In genomic region chr10:5449944-5450343, GRCm38 (mm10) we compare ENCODE assay signal across 14 mouse cellular contexts.
"Had no signal": no experiment of that assay in that cellular context is flagged by ENCODE, and none has a peak within 500 bp of the region (broad histone marks: within the 10 kb centered on the region; RNA-seq: fewer than 3 reads in every experiment).

No protein-coding gene starts in this region.

- H3K4me3 ChIP-seq: limb, embryonic 15.5 days; liver, embryonic 12.5 days; megakaryocyte, embryonic 14.5 days; midbrain, embryonic 15.5 days had no signal

- H3K36me3 ChIP-seq: limb, embryonic 15.5 days; liver, embryonic 12.5 days; midbrain, embryonic 15.5 days had no signal

- H3K9me3 ChIP-seq: limb, embryonic 15.5 days; liver, embryonic 12.5 days; megakaryocyte, embryonic 14.5 days; midbrain, embryonic 15.5 days had no signal

- ATAC-seq: hindbrain, postnatal 0 days; liver, embryonic 12.5 days; midbrain, embryonic 15.5 days had no signal

- H3K27me3 ChIP-seq: limb, embryonic 15.5 days; liver, embryonic 12.5 days; megakaryocyte, embryonic 14.5 days; midbrain, embryonic 15.5 days had no signal

- H3K27ac ChIP-seq: hindbrain, postnatal 0 days; limb, embryonic 15.5 days; liver, embryonic 12.5 days; macrophage; midbrain, embryonic 15.5 days had no signal

- DNase-seq: kidney, adult 18-20 months; kidney, postnatal 14 days; layer of hippocampus, adult 9-11 months; layer of hippocampus, postnatal 36 days; lung, embryonic 14.5 days; lung, postnatal 14 days; thymus, postnatal 36 days had no signal

- H3K4me1 ChIP-seq: limb, embryonic 15.5 days; liver, embryonic 12.5 days; midbrain, embryonic 15.5 days had no signal

- H3K9ac ChIP-seq: limb, embryonic 15.5 days; liver, embryonic 12.5 days; lung, embryonic 14.5 days; midbrain, embryonic 15.5 days had no signal

- H3K4me2 ChIP-seq: limb, embryonic 15.5 days; liver, embryonic 12.5 days; lung, embryonic 14.5 days; midbrain, embryonic 11.5 days; midbrain, embryonic 15.5 days had no signal
